Mouse (Mus musculus) thymus, postnatal 10 days (tissue): ENCODE measurements around the gene Vmn1r87.

Source experiments
- DNase-seq, 2 experiments: peaks; one replicate each; pipeline ENCODE4 v3.0.0; 2021; ENCODE audit warnings: low spot score in 2 of 2

The Vmn1r87 gene

DNA sequence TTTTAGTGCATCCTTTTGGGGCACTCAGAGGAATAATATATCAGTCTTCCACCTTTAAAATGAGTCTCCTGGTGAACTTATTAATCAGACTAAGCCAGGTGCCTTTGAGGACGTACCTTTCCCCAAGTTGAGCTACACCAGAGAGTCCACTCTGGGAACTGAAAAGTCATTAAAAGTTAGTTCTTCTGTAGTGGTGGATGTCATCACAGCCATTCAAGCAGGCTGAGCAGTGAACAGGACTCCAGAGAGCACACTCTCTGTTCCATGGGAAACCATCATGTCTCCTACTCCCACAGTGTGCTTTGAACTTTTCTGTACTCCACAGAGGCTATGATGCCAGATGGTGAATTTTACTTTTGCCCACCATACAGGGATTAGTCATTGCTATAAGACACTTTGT lies at the start of gene Vmn1r87:
TSS of gene Vmn1r87 (minus strand) at position 101 of the 400 bp plus-strand sequence.
- no peak for DNase-seq

DNA sequence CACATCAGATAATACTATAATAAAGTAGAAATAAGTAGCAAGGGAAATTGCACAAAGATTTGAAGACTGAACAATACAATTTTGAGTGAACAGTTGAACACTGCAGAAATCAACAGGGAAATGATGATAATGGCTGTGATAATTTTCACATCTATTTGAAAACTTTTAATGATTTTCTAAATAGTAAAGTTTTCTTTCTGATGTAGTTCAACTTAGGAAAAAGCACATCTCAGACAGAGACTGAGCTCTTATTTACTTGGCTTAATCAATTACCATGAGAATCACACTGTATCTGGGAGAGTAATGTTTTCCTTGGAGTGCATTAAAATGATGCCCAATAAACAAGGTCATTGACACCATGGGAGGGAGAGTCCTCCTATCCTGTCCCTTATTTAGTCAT lies 19.3 kb upstream of the Vmn1r87 start, which contains the start of gene Vmn1r88:
TSS of gene Vmn1r88 (plus strand) at position 301 of the 400 bp plus-strand sequence.
- DNase-seq = no peak

DNA sequence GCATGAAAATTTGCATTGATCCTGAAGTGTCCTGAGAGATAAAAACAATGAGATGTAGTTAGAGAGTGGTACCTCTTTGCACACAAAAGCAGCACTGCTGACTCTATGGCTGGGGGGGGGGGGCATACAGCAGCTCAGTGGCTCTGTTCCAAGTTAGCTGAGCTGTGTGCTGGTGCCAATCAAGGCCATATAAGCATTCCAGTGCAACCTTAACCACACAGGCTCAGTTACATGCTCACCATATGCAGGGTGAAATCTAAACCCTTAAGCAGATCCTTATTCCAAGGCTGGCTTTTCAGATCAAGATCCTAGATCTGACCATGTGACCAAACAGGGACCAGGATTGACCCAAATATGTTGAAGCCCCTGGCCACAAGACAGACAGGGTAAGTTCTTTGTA lies 2.6 kb downstream of the Vmn1r87 start:
- DNase-seq = no peak

DNA sequence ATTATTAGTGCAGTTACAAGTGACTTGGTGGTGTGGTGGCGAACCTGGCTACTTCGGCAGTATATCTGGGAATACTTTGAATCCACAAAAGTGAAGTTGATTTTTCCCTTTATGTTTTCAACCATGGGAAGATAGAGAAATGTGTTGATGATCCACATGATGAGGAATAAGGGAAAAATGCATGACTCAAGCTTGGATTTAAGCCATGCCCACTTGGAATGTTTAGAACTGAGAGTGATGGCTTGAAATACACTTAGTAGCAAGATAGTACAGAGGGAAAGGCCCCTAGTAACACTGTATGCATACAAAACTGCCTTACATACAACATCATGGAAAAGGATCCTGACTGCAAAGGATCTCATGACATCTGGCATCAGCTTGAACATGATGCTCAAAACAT lies 8.1 kb downstream of the Vmn1r87 start:
- no peak for DNase-seq

DNA sequence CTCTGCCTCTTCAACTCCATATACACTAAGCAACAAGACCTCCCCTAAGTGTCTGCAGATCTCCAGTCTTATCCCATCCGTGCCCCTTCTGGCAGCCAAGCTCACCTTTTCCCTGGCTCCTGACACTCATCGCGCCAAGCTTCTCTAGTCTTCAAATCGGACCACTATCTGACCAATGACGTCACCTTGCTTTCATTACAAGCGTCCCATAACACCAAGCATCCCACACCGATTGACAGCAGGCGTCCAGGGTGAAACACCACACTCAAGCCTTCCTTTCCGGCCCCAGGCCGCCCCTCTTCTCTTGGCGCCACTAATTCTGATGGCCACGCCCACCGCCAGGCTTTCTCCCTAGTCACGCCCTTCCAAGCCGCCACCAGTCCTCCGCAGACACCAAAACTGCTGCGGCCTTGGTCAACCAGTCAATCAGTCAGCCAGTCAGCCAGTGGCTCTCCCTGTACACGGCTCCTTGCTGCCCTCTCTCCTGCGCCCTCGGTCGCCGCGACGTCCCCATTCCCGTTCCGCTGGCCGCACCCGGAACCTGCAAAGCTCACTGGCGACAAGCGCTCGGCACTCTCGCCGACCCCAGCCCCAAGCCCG lies 16.3 kb downstream of the Vmn1r87 start:
- peak in 1 of 2 experiments; percentile 15 for DNase-seq

DNA sequence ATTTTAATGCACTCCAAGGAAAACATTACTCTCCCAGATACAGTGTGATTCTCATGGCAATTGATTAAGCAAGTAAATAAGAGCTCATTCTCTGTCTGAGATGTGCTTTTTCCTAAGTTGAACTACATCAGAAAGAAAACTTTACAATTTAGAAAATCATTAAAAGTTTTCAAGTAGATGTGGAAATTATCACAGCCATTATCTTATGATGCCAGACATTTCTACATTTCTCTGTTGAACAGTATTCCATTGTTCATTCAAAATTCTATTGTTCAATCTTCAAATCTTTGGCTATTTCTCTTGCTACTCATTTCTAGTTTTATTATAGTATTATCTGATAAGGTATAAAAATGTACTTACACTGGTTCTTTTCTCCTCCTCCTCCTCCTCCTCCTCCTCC lies 20.1 kb downstream of the Vmn1r87 start, which contains the start of gene Vmn1r86:
TSS of gene Vmn1r86 (minus strand) at position 101 of the 400 bp plus-strand sequence.
- DNase-seq = no peak

DNA sequence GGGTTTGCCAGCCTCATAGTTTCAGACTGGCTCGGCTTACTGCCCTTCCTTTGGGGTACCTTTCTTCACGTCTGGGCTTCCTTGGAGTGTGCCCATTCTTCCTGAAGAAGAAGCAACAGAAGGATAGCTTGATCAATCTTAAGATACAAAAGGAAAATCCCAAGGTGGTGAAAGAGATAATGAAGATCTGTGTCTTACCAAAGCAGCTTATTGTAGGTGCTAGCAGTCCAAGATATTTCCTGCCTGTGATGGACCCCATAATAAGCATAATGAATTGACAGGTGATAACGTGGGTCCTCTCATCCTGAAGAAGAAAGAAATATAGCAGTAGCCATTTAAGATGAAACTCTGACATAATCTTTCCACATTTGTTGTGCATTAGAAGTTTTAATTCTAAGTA lies 44.9 kb downstream of the Vmn1r87 start, which contains the start of gene Vmn1r85:
TSS of gene Vmn1r85 (minus strand) at position 101 of the 400 bp plus-strand sequence.
- no peak for DNase-seq
